Mouse (Mus musculus): ENCODE measurements around the gene Fbxo39. TPM values are rescaled to one million over a fixed set of nuclear protein-coding genes. Genes with fewer than 3 reads are reported as not detected.

Gene Fbxo39
- not detected for total RNA-seq (2021)
- long read RNA-seq, experiment 1, result 0 reads
- long read RNA-seq, experiment 2, result 0 reads

- peak; percentile 19 for DNase-seq
Observed at GRCm38 (mm10) chr11:72314151-72314895, at the start of gene Fbxo39. Gene Fbxo39 (plus strand): TSS chr11:72314444.

- DNase-seq, result peak; percentile 53
Observed at GRCm38 (mm10) chr11:72265483-72265882, 48.8 kb upstream of the Fbxo39 start.

- DNase-seq, result peak; percentile 71
Observed at GRCm38 (mm10) chr11:72266207-72266959, 47.9 kb upstream of the Fbxo39 start.

- peak; percentile 14 for DNase-seq
Observed at GRCm38 (mm10) chr11:72266960-72267560, 47.2 kb upstream of the Fbxo39 start, which contains the start of gene Slc13a5. Gene Slc13a5 (minus strand): TSS chr11:72267222.

- no peak for DNase-seq
Observed at GRCm38 (mm10) chr11:72271761-72272160, 42.5 kb upstream of the Fbxo39 start.

GRCm38 (mm10) chr11:72273341-72273740 is 40.9 kb upstream of the Fbxo39 start:
- no peak for DNase-seq

- no peak for DNase-seq
Observed at GRCm38 (mm10) chr11:72281143-72281851, 32.9 kb upstream of the Fbxo39 start.

- no peak for DNase-seq
Observed at GRCm38 (mm10) chr11:72281852-72282400, 32.3 kb upstream of the Fbxo39 start.

GRCm38 (mm10) chr11:72283486-72284224 is 30.6 kb upstream of the Fbxo39 start:
- DNase-seq, result no peak

GRCm38 (mm10) chr11:72284532-72285182 is 29.6 kb upstream of the Fbxo39 start:
- DNase-seq, result no peak

- DNase-seq, result no peak
Observed at GRCm38 (mm10) chr11:72285971-72286480, 28.2 kb upstream of the Fbxo39 start.

GRCm38 (mm10) chr11:72286651-72287050 is 27.6 kb upstream of the Fbxo39 start:
- DNase-seq, result no peak

GRCm38 (mm10) chr11:72287126-72287525 is 27.1 kb upstream of the Fbxo39 start:
- no peak for DNase-seq

GRCm38 (mm10) chr11:72287543-72287942 is 26.7 kb upstream of the Fbxo39 start:
- DNase-seq, result no peak

GRCm38 (mm10) chr11:72293116-72293515 is 21.1 kb upstream of the Fbxo39 start:
- DNase-seq, result no peak

GRCm38 (mm10) chr11:72301334-72301733 is 12.9 kb upstream of the Fbxo39 start, which contains the start of gene Xaf1:
Gene Xaf1 (plus strand): TSS chr11:72301629.
- DNase-seq, result peak; percentile 76

GRCm38 (mm10) chr11:72302230-72302629 is 12.0 kb upstream of the Fbxo39 start:
- peak; percentile 54 for DNase-seq

- DNase-seq, result no peak
Observed at GRCm38 (mm10) chr11:72307461-72307860, 6.8 kb upstream of the Fbxo39 start.

GRCm38 (mm10) chr11:72308982-72309381 is 5.3 kb upstream of the Fbxo39 start:
- no peak for DNase-seq

- DNase-seq, result no peak
Observed at GRCm38 (mm10) chr11:72310491-72310890, 3.8 kb upstream of the Fbxo39 start.
